Mouse (Mus musculus) ES-Bruce4 (cell line): ENCODE data around the gene Ulk1. TPM values are rescaled to one million over a fixed set of nuclear protein-coding genes. Genes with fewer than 3 reads are reported as not detected.
"Not testable (repeated sequence)": the region's sequence is repeated elsewhere in the genome, so short reads cannot be mapped to it uniquely, and the experiment has no call there.

ENCODE experiments used
- H3K27ac ChIP-seq: 2 replicates; pipeline ENCODE4 v1.5.1; 2012; ENCODE audit warnings: low read length, inconsistent platforms; ENCODE audit not compliant: insufficient read depth
- H3K27me3 ChIP-seq: 2 replicates; pipeline ENCODE4 v1.6.1; 2012; ENCODE audit warnings: mild to moderate bottlenecking, low read length, inconsistent platforms; ENCODE audit not compliant: control insufficient read depth, poor library complexity, insufficient read depth, severe bottlenecking
- H3K36me3 ChIP-seq: 2 replicates; pipeline ENCODE4 v1.6.1; 2012; ENCODE audit warnings: inconsistent platforms, mild to moderate bottlenecking, low read length, moderate library complexity; ENCODE audit not compliant: control insufficient read depth, poor library complexity, insufficient read depth, severe bottlenecking
- H3K4me1 ChIP-seq: one replicate; pipeline ENCODE4 v1.8.1; 2011; ENCODE audit warnings: low read length; ENCODE audit not compliant: control insufficient read depth, insufficient read depth
- H3K4me3 ChIP-seq: 2 replicates; pipeline ENCODE4 v1.5.1; 2011; ENCODE audit warnings: low read depth, mild to moderate bottlenecking, low read length
- H3K9ac ChIP-seq: 2 replicates; pipeline ENCODE4 v1.6.1; 2012; ENCODE audit warnings: low read depth, mild to moderate bottlenecking, inconsistent platforms; ENCODE audit not compliant: poor library complexity, severe bottlenecking
- H3K9me3 ChIP-seq: replicated peaks from 2 replicates; pipeline ENCODE4 v1.6.1; 2012; ENCODE audit warnings: mild to moderate bottlenecking, low read length, inconsistent platforms; ENCODE audit not compliant: control insufficient read depth, poor library complexity, insufficient read depth, severe bottlenecking
- CTCF ChIP-seq: IDR thresholded peaks from one replicate; pipeline ENCODE4 v1.8.1; 2011; ENCODE audit warnings: low read depth, low read length
- EP300 ChIP-seq: IDR thresholded peaks from 2 replicates; pipeline ENCODE4 v1.6.1; 2011; ENCODE audit warnings: low read depth, low read length; ENCODE audit not compliant: insufficient read depth
- POLR2A ChIP-seq: IDR thresholded peaks from one replicate; pipeline ENCODE4 v1.8.1; 2011; ENCODE audit warnings: low read length; ENCODE audit not compliant: insufficient read depth
- polyA plus RNA-seq: library from polyadenylated mRNA; stranded (reverse); fragments of >200 nt; gene quantifications from 2 replicates; pipeline ENCODE4 v1.2.4, GENCODE M21; 2011; ENCODE audit warnings: low read depth; ENCODE audit not compliant: missing spikeins, insufficient read depth, insufficient read length

The Ulk1 gene
- polyA plus RNA-seq, 1 experiment, result 126 TPM

- Histone ChIP-seq H3K4me3 (no peak overlapping the region), H3K9me3 (no peaks in the 10 kb centered on the region), H3K36me3 (peaks cover 15% of the 10 kb centered on the region), H3K9ac (no peak overlapping the region), H3K4me1 (peaks cover 3% of the 10 kb centered on the region), H3K27ac (no peak overlapping the region), H3K27me3 (no peaks in the 10 kb centered on the region)
- TF ChIP-seq CTCF (no peak), POLR2A (no peak), EP300 (no peak)
Measured at GRCm38 (mm10) chr5:110774511-110774910, 35.4 kb downstream of the Ulk1 start.

GRCm38 (mm10) chr5:110772945-110773344, 37.0 kb downstream of the Ulk1 start:
- not testable (repeated sequence) for H3K27ac ChIP-seq, H3K4me3 ChIP-seq
- peaks cover 15% of the 10 kb centered on the region for H3K36me3 ChIP-seq

GRCm38 (mm10) chr5:110770448-110771158, 39.3 kb downstream of the Ulk1 start, which contains the start of gene Ep400:
TSS of gene Ep400 (minus strand) at chr5:110770717.
- peak within 1 kb of the TSS; percentile 85 for H3K9ac ChIP-seq
- H3K4me1 ChIP-seq, result no peaks in the 10 kb centered on the region
- peaks cover 15% of the 10 kb centered on the region for H3K36me3 ChIP-seq
- H3K4me3 ChIP-seq, result peak within 1 kb of the TSS; percentile 79
- TF ChIP-seq EP300 (no peak), POLR2A (no peak), CTCF (peak; percentile 72)
- peak within 1 kb of the TSS; percentile 73 for H3K27ac ChIP-seq
- H3K9me3 ChIP-seq, result no peaks in the 10 kb centered on the region
- H3K27me3 ChIP-seq, result no peaks in the 10 kb centered on the region

More at GRCm38 (mm10) chr5:110772945-110773344, 37.0 kb downstream of the Ulk1 start:
- not testable (repeated sequence) for H3K4me1 ChIP-seq, H3K9me3 ChIP-seq, H3K9ac ChIP-seq, H3K27me3 ChIP-seq

- Histone ChIP-seq H3K4me1 (no peaks in the 10 kb centered on the region), H3K9me3 (no peaks in the 10 kb centered on the region), H3K9ac (peak overlapping the region; percentile 85), H3K27ac (peak overlapping the region; percentile 73), H3K27me3 (no peaks in the 10 kb centered on the region), H3K4me3 (peak overlapping the region; percentile 79), H3K36me3 (peaks cover 9% of the 10 kb centered on the region)
- TF ChIP-seq CTCF, result no peak
- no peak for TF ChIP-seq EP300
- no peak for TF ChIP-seq POLR2A
Measured at GRCm38 (mm10) chr5:110770031-110770445, 39.9 kb downstream of the Ulk1 start.

- H3K27ac ChIP-seq, result no peak overlapping the region
- TF ChIP-seq CTCF (no peak), POLR2A (no peak), EP300 (no peak)
Measured at GRCm38 (mm10) chr5:110769272-110769671, 40.6 kb downstream of the Ulk1 start.

GRCm38 (mm10) chr5:110763890-110764289, 46.0 kb downstream of the Ulk1 start:
- no peaks in the 10 kb centered on the region for H3K4me1 ChIP-seq
- no peak for TF ChIP-seq EP300
- no peak for TF ChIP-seq POLR2A
- no peak for TF ChIP-seq CTCF
- no peak overlapping the region for H3K4me3 ChIP-seq
- no peaks in the 10 kb centered on the region for H3K36me3 ChIP-seq
- H3K27ac ChIP-seq, result no peak overlapping the region
- H3K9ac ChIP-seq, result no peak overlapping the region
- H3K9me3 ChIP-seq, result no peaks in the 10 kb centered on the region
- no peaks in the 10 kb centered on the region for H3K27me3 ChIP-seq

More at GRCm38 (mm10) chr5:110769272-110769671, 40.6 kb downstream of the Ulk1 start:
- peaks cover 6% of the 10 kb centered on the region for H3K36me3 ChIP-seq
- H3K9me3 ChIP-seq, result no peaks in the 10 kb centered on the region
- H3K4me1 ChIP-seq, result no peaks in the 10 kb centered on the region
- H3K9ac ChIP-seq, result peak overlapping the region; percentile 85
- H3K4me3 ChIP-seq, result peak overlapping the region; percentile 65
- H3K27me3 ChIP-seq, result no peaks in the 10 kb centered on the region
